Mouse (Mus musculus) CH12.LX (cell line): ENCODE measurements at regions not wholly inside any gene's neighbourhood (a gene's known extent, or its start where the extent isn't known, plus 50 kb on each side); places are given as distances from the start of the nearest gene placed in this dataset.

Experiments used
- DNase-seq: peaks from one replicate; pipeline ENCODE4 v3.0.0-alpha.2; 2013; ENCODE audit errors: extremely low read depth
- H3K27ac ChIP-seq: 2 replicates; pipeline ENCODE4 v1.5.1; 2012; ENCODE audit warnings: low read depth, mild to moderate bottlenecking, control low read depth, moderate library complexity; ENCODE audit not compliant: insufficient read depth
- H3K27me3 ChIP-seq: replicated peaks from 2 replicates; pipeline ENCODE3; 2012; ENCODE audit warnings: inconsistent platforms
- H3K36me3 ChIP-seq, 2 experiments: replicated peaks in 1 of 2; 2 replicates each; pipeline versions ENCODE3 to v1.6.1; 2012; ENCODE audit warnings: inconsistent platforms in 1 of 2, low read length in 1 of 2, mild to moderate bottlenecking in 1 of 2, mixed read lengths in 1 of 2, moderate library complexity in 1 of 2; ENCODE audit not compliant: control insufficient read depth in 1 of 2, insufficient read depth in 1 of 2
- H3K4me1 ChIP-seq, 2 experiments: 2 replicates each; pipeline ENCODE4 v1.6.1; 2012; ENCODE audit warnings: inconsistent platforms in 1 of 2, moderate library complexity in 1 of 2; ENCODE audit not compliant: insufficient read depth in 2 of 2, control insufficient read depth in 1 of 2
- H3K4me2 ChIP-seq: 2 replicates; pipeline ENCODE4 v1.6.1; 2012; ENCODE audit warnings: low read depth, mild to moderate bottlenecking, control low read depth; ENCODE audit not compliant: poor library complexity, insufficient read depth, severe bottlenecking
- H3K4me3 ChIP-seq, 3 experiments: fragments of 150-350 bp in 1 of 3; sonication (generic) in 1 of 3; replicated peaks in 1 of 3; 2 replicates each; pipeline versions ENCODE3 to v1.5.1; 2011 to 2012; ENCODE audit warnings: low read depth in 2 of 3, low read length in 2 of 3, mild to moderate bottlenecking in 2 of 3, moderate library complexity in 2 of 3, control low read depth in 1 of 3, improper control_type of control experiment in 1 of 3, inconsistent platforms in 1 of 3, mixed read lengths in 1 of 3; ENCODE audit not compliant: poor library complexity in 1 of 3
- H3K79me2 ChIP-seq: replicated peaks from 2 replicates; pipeline ENCODE4 v1.6.1; 2012; ENCODE audit warnings: mild to moderate bottlenecking, moderate library complexity; ENCODE audit not compliant: control insufficient read depth, poor library complexity, insufficient read depth, severe bottlenecking; ENCODE audit errors: extremely low read depth
- H3K9ac ChIP-seq: 2 replicates; pipeline ENCODE4 v1.6.1; 2012; ENCODE audit warnings: low read depth, mild to moderate bottlenecking, control low read depth, moderate library complexity; ENCODE audit not compliant: insufficient read depth
- H3K9me3 ChIP-seq: replicated peaks from 2 replicates; pipeline ENCODE3; 2012; ENCODE audit warnings: low read length, inconsistent platforms, mixed read lengths
- BHLHE40 ChIP-seq: IDR thresholded peaks from 2 replicates; pipeline ENCODE4 v1.6.1; 2011; ENCODE audit warnings: mild to moderate bottlenecking, low read depth, low read length, improper control_type of control experiment
- CHD1 ChIP-seq: IDR thresholded peaks from 2 replicates; pipeline ENCODE4 v1.6.1; 2012; ENCODE audit warnings: low read depth, low read length, improper control_type of control experiment, inconsistent platforms
- CTCF ChIP-seq, 2 experiments: IDR thresholded peaks in 1 of 2; conservative IDR thresholded peaks in 1 of 2; 2 replicates each; pipeline ENCODE4 v1.5.1; 2011 to 2012; ENCODE audit warnings: low read depth in 2 of 2, low read length in 2 of 2, improper control_type of control experiment in 1 of 2, inconsistent platforms in 1 of 2, mild to moderate bottlenecking in 1 of 2, moderate library complexity in 1 of 2
- E2F4 ChIP-seq: IDR thresholded peaks from 2 replicates; pipeline ENCODE4 v1.6.1; 2011; ENCODE audit warnings: low read depth, low read length, improper control_type of control experiment; ENCODE audit not compliant: insufficient replicate concordance
- ELF1 ChIP-seq: IDR thresholded peaks from 2 replicates; pipeline ENCODE4 v1.6.1; 2014; ENCODE audit warnings: low read depth, mild to moderate bottlenecking, inconsistent platforms, low read length, improper control_type of control experiment
- EP300 ChIP-seq: IDR thresholded peaks from 2 replicates; pipeline ENCODE4 v1.6.1; 2011; ENCODE audit warnings: low read length, improper control_type of control experiment
- GABPA ChIP-seq: IDR thresholded peaks from 2 replicates; pipeline ENCODE4 v1.6.1; 2012; ENCODE audit warnings: low read depth, low read length, improper control_type of control experiment, inconsistent platforms; ENCODE audit not compliant: insufficient replicate concordance
- HCFC1 ChIP-seq: IDR thresholded peaks from 2 replicates; pipeline ENCODE4 v1.6.1; 2012; ENCODE audit warnings: low read depth, mild to moderate bottlenecking, inconsistent platforms, low read length, improper control_type of control experiment
- IRF4 ChIP-seq: IDR thresholded peaks from 2 replicates; pipeline ENCODE4 v1.6.1; 2014; ENCODE audit warnings: low read depth, mild to moderate bottlenecking, inconsistent platforms, low read length, improper control_type of control experiment
- JUND ChIP-seq: conservative IDR thresholded peaks from 2 replicates; pipeline ENCODE4 v1.6.1; 2011; ENCODE audit warnings: low read depth, low read length, improper control_type of control experiment
- KAT2A ChIP-seq: IDR thresholded peaks from 2 replicates; pipeline ENCODE4 v1.6.1; 2012; ENCODE audit warnings: low read length, improper control_type of control experiment, inconsistent platforms; ENCODE audit not compliant: insufficient replicate concordance
- MAFK ChIP-seq: IDR thresholded peaks from 2 replicates; pipeline ENCODE4 v1.6.1; 2011; ENCODE audit warnings: low read length, improper control_type of control experiment; ENCODE audit not compliant: insufficient replicate concordance
- MAX ChIP-seq: IDR thresholded peaks from 2 replicates; pipeline ENCODE4 v1.6.1; 2011; ENCODE audit warnings: low read length, improper control_type of control experiment
- MAZ ChIP-seq: IDR thresholded peaks from 2 replicates; pipeline ENCODE4 v1.6.1; 2012; ENCODE audit warnings: low read depth, mild to moderate bottlenecking, inconsistent platforms, low read length, improper control_type of control experiment, moderate library complexity
- MEF2A ChIP-seq: IDR thresholded peaks from 2 replicates; pipeline ENCODE4 v1.6.1; 2014; ENCODE audit warnings: low read depth, mild to moderate bottlenecking, inconsistent platforms, low read length, improper control_type of control experiment, borderline replicate concordance
- MXI1 ChIP-seq: IDR thresholded peaks from 2 replicates; pipeline ENCODE4 v1.6.1; 2011; ENCODE audit warnings: mild to moderate bottlenecking, low read depth, low read length, improper control_type of control experiment
- NELFE ChIP-seq: IDR thresholded peaks from 2 replicates; pipeline ENCODE4 v1.6.1; 2011; ENCODE audit warnings: low read depth, low read length, improper control_type of control experiment
- NRF1 ChIP-seq: IDR thresholded peaks from 2 replicates; pipeline ENCODE4 v1.6.1; 2014; ENCODE audit warnings: low read depth, mild to moderate bottlenecking, inconsistent platforms, low read length, improper control_type of control experiment, moderate library complexity
- POLR2AphosphoS2 ChIP-seq: IDR thresholded peaks from 2 replicates; pipeline ENCODE4 v1.6.1; 2011; ENCODE audit warnings: low read depth, low read length, improper control_type of control experiment
- RAD21 ChIP-seq: IDR thresholded peaks from 2 replicates; pipeline ENCODE4 v1.6.1; 2011; ENCODE audit warnings: low read depth, mild to moderate bottlenecking, low read length, improper control_type of control experiment, moderate library complexity
- RCOR1 ChIP-seq: conservative IDR thresholded peaks from 2 replicates; pipeline ENCODE4 v1.6.1; 2012; ENCODE audit warnings: low read depth, mild to moderate bottlenecking, inconsistent platforms, low read length, improper control_type of control experiment
- SIN3A ChIP-seq: IDR thresholded peaks from 2 replicates; pipeline ENCODE4 v1.6.1; 2012; ENCODE audit warnings: low read length, improper control_type of control experiment, inconsistent platforms
- SMC3 ChIP-seq: IDR thresholded peaks from 2 replicates; pipeline ENCODE4 v1.6.1; 2011; ENCODE audit warnings: low read depth, low read length, improper control_type of control experiment
- TCF12 ChIP-seq: IDR thresholded peaks from 2 replicates; pipeline ENCODE4 v1.6.1; 2014; ENCODE audit warnings: low read depth, mild to moderate bottlenecking, inconsistent platforms, low read length, improper control_type of control experiment
- UBTF ChIP-seq: IDR thresholded peaks from 2 replicates; pipeline ENCODE4 v1.6.1; 2012; ENCODE audit warnings: low read depth, mild to moderate bottlenecking, inconsistent platforms, low read length, improper control_type of control experiment, moderate library complexity
- USF1 ChIP-seq: IDR thresholded peaks from 2 replicates; pipeline ENCODE4 v1.6.1; 2014; ENCODE audit warnings: low read depth, mild to moderate bottlenecking, inconsistent platforms, low read length, improper control_type of control experiment
- ZC3H11A ChIP-seq: IDR thresholded peaks from 2 replicates; pipeline ENCODE4 v1.6.1; 2012; ENCODE audit warnings: low read depth, mild to moderate bottlenecking, inconsistent platforms, low read length, improper control_type of control experiment
- ZMIZ1 ChIP-seq: IDR thresholded peaks from 2 replicates; pipeline ENCODE4 v1.6.1; 2012; ENCODE audit warnings: low read depth, mild to moderate bottlenecking, inconsistent platforms, low read length, improper control_type of control experiment
- dilution Hi-C: fragments of 300-500 bp; cut with MboI; formaldehyde crosslinking; loops from 2 replicates; pipeline ENCODE4 v1.14.3; 2020; ENCODE audit warnings: low sequenced_read_pairs; ENCODE audit not compliant: extremely low pct_unique_long_range_greater_than_20kb, extremely low pct_ligation_motif_present
- in situ Hi-C: fragments of 300-500 bp; cut with MboI; formaldehyde crosslinking; loops from 3 replicates; pipeline ENCODE4 v1.14.3; 2019; ENCODE audit warnings: low sequenced_read_pairs, low pct_ligation_motif_present, low pct_unique_long_range_greater_than_20kb, mixed read lengths

- Histone ChIP-seq H3K4me1 (peaks cover 0 to 10% of the 10 kb centered on the region in 2 experiments; a peak in 1 of 4 replicates), H3K79me2 (no peaks in the 10 kb centered on the region), H3K4me2 (no peak overlapping the region), H3K27me3 (no peaks in the 10 kb centered on the region), H3K9me3 (no peaks in the 10 kb centered on the region), H3K36me3 (no peaks in the 10 kb centered on the region), H3K27ac (no peak overlapping the region), H3K4me3 (no peak overlapping the region), H3K9ac (no peak overlapping the region)
- no peak for TF ChIP-seq USF1
- TF ChIP-seq MAFK: no peak
- no peak for TF ChIP-seq ZMIZ1
- no peak for TF ChIP-seq SMC3
- no peak for TF ChIP-seq MAX
- no peak for TF ChIP-seq MEF2A
- no peak for TF ChIP-seq KAT2A
- TF ChIP-seq NRF1: no peak
- no peak for TF ChIP-seq MXI1
- no peak for TF ChIP-seq CTCF (conservative IDR thresholded peaks at IDR 0.05 in 1 of 2, IDR thresholded peaks at IDR 0.05 in 1 of 2; ENCODE audit: low read depth in 2 of 2, low read length in 2 of 2)
- TF ChIP-seq ELF1: no peak
- TF ChIP-seq TCF12: no peak
- no peak for TF ChIP-seq SIN3A
- no peak for TF ChIP-seq RCOR1
- no peak for TF ChIP-seq POLR2AphosphoS2
- TF ChIP-seq JUND: no peak
- TF ChIP-seq CHD1: no peak
- no peak for TF ChIP-seq GABPA
- no peak for TF ChIP-seq BHLHE40
- in situ Hi-C loops: no loop called here
- no peak for DNase-seq
- dilution Hi-C loops: no loop called here
Observed at GRCm38 (mm10) chr2:113914248-113914647, 65.8 kb upstream of the Arhgap11a start.

DNA sequence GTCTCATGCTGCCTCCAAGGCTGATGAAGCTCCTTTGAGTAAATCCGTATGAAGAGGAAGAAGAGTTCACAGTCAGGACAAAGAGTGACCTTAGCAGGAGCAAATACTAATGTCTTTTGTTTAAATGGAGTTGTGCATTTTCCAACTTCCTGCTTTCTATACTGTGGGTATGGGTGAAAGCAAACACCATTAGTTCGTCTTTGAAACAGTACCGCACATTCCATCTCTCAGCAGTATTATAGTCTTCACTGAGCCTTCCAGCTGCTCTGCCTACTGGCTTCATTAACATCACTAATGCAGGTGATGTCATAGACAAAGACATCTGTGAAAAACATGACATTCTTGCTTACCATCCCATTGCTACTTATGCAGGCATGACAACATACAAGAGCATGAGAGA lies 62.7 kb upstream of the Arhgap11a start:
- H3K36me3 ChIP-seq: no peaks in the 10 kb centered on the region
- no peak overlapping the region for H3K9ac ChIP-seq
- no peak overlapping the region for H3K27ac ChIP-seq
- peaks cover 0 to 10% of the 10 kb centered on the region in 2 experiments; a peak in 1 of 4 replicates for H3K4me1 ChIP-seq
- dilution Hi-C loops (no loop called here), in situ Hi-C loops (no loop called here)
- no peaks in the 10 kb centered on the region for H3K79me2 ChIP-seq
- H3K27me3 ChIP-seq: no peaks in the 10 kb centered on the region
- H3K9me3 ChIP-seq: no peaks in the 10 kb centered on the region
- DNase-seq: no peak
- TF ChIP-seq SMC3 (no peak), E2F4 (no peak), HCFC1 (no peak), MXI1 (no peak), EP300 (no peak), CHD1 (no peak), NELFE (no peak), IRF4 (no peak), RCOR1 (no peak), ZC3H11A (no peak), RAD21 (no peak), MEF2A (no peak), UBTF (no peak), MAZ (no peak)
- no peak overlapping the region for H3K4me3 ChIP-seq
- no peak overlapping the region for H3K4me2 ChIP-seq
